Mouse (Mus musculus) small intestine, adult 10 weeks (tissue): ENCODE results near the gene Ttc23l. TPM values are rescaled to one million over a fixed set of nuclear protein-coding genes. Genes with fewer than 3 reads are reported as not detected.

Experiments used
- polyA plus RNA-seq: library from polyadenylated mRNA; stranded (reverse); fragments of 350-450 nt; fragmentation: Illumina TruSeq; extraction: RNeasy Lipid Tissue Mini Kit (QIAGEN cat#74804); gene quantifications from one replicate; pipeline ENCODE4 v1.2.3, GENCODE M21; 2014; ENCODE audit warnings: low replicate concordance

Ttc23l gene
- not detected for polyA plus RNA-seq

DNA sequence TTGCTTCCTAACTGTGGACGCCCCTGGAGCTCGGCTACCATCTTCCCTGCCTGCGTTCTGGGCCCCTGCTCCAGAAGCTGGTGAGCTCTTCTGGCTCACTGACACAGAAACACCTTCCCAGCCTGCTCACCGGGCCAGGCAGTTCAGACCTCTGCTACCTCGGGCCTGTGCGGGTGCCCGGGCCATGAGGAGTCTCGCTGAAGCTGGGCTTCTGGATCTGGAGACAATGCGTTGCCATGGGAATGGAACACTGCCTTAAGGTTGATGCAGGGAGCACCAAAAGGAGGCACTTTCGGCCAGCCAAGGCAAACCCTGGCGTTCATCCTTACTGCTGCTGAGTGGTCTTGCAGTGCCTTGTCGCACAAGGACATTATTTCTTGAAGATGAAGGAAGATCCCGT is at the start of gene Ttc23l:
TSS of gene Ttc23l (minus strand) at position 204 of the 400 bp plus-strand sequence.

DNA sequence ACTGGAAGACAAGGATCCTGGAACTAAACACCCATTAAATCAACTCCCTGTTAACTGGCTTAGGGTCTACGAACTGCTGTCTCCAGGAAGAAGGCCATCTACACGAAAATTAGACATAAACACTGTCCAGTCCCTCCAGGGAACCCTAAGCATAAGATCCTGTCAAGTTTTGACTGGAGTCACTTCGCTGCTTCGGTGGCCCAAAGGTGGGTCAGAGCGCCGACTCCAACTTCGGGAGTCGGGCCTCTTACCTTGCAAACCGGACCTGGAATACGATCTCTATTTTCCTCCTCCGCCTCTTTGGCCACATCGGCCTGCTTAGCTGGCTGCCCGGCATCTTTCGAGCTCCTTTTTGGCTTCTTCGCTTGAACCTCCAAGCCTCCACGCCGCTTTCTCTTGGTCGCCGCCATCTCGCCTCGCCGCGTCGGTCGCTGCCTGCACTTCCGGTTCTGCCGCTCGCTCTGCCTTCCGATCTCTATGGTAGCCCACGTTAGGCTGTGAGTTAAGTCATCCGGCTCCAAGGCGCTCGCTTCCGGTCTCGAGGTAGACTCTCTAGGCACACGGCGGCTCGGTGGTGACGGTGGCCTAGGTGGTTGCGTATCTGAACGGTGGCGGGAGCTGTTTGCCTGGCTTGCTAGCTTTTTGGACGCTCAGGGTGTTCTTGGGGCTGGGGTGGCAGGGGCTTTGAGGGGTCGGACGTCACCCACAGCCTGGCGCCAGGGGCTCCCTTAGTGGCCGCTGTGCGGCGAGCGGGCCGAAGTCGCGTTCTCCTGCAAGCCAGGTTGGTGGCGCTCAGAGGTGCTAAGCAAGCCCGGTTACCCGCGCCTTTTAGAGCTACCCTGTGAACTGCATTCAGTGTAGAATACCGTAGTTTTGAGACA is 72.7 kb downstream of the Ttc23l start, which contains the start of the genes Brix1 and Rad1:
TSS of gene Brix1 (minus strand) at position 464 of the 881 bp plus-strand sequence.
TSS of gene Rad1 (plus strand) at position 535 of the 881 bp plus-strand sequence.

DNA sequence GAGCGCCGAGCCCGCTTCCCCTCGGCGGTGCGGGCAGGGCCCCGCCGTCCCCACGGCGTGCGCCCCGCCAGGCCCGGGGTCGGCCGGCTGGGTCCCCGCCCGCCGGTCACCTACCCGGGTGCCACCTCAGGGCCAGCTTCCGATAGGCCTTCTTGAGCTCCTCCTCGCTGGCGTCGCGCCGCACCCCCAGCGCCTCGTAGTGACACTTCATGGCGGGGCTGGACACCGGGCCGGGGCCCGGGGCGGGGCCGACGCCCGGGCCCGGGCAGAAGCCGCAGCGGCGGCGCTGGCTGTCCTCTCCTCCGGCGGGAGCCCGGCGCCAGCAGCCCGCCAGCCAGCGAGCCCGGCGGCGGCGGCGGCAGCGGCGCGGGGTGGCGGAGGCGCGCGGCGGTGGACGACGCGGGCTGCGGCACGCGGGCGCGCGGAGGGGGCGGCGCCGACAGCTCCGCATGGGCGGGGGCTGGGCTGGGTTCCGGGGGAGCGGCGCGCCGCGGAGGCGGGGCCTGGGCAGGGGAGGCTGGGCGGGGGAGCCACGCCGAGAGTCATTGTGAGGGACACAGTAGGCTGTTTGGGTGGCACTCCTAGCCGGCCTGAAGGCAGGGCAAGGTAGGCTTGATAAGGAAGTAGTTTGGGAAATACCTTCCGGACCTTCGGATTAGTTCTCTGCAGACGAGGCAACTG is 88.2 kb downstream of the Ttc23l start, which contains the start of gene Dnajc21:
TSS of gene Dnajc21 (minus strand) at position 366 of the 681 bp plus-strand sequence.

Other genes starting within 250 kb of the Ttc23l start
- gene Gm21973, start 233.3 kb downstream of the Ttc23l start, polyA plus RNA-seq, result not detected
- 1.9 TPM for gene Agxt2, start 200.1 kb downstream of the Ttc23l start, polyA plus RNA-seq
- 77.9 TPM for gene Dnajc21, start 88.2 kb downstream of the Ttc23l start, polyA plus RNA-seq
- gene Brix1, start 72.7 kb downstream of the Ttc23l start, polyA plus RNA-seq, result 127 TPM
- gene Rad1, start 72.7 kb downstream of the Ttc23l start, polyA plus RNA-seq, result 11.2 TPM
- gene Rai14, start 156.0 kb upstream of the Ttc23l start, polyA plus RNA-seq, result 12.9 TPM